Mouse (Mus musculus) T-helper 1 cell (primary cell): ENCODE measurements around the gene Serpinb9c.

Source experiments
- in situ Hi-C: fragments of 300-600 bp; cut with MboI, MseI; formaldehyde crosslinking; loops from one replicate; pipeline ENCODE4 v1.15.1; 2025; ENCODE audit warnings: high pct_unique_total_duplicates

The Serpinb9c gene

GRCm38 (mm10) chr13:33159642-33160041, at the start of gene Serpinb9c:
TSS of gene Serpinb9c (minus strand) at chr13:33159742.
- in situ Hi-C loops = no loop called here

DNA sequence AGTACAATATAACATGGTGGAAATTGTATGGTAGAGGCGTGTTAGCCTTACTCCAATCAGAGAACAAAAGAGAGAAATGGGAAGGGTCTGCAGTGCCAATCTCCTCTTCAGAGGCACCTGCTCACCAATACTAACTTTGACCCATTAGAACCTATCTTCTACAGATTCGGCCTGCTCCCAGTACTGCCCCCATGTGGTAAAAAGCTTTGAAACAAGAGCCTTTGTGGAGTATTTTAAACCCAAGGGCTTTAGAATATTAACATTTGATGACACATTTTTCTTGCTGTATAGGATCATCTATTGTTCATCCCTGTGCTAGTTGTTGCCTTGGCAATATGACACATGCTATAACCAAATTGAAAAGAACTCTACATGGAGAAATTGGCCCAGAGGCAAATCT, 40.2 kb upstream of the Serpinb9c start:
- in situ Hi-C loops = no loop called here

- in situ Hi-C loops = loop anchor here (5.0 kb wide), 1 partner anchor 95 kb away; no protein-coding TSS in a partner anchor
These were observed 33.1 kb upstream of the Serpinb9c start, which contains the start of gene Serpinb9d for GRCm38 (mm10) chr13:33192659-33193058. TSS of gene Serpinb9d (plus strand) at chr13:33192959.

- in situ Hi-C loops = loop anchor here (5.0 kb wide), 1 partner anchor 93 kb away; no protein-coding TSS in a partner anchor
These were observed 30.9 kb upstream of the Serpinb9c start for GRCm38 (mm10) chr13:33190486-33190885.

DNA sequence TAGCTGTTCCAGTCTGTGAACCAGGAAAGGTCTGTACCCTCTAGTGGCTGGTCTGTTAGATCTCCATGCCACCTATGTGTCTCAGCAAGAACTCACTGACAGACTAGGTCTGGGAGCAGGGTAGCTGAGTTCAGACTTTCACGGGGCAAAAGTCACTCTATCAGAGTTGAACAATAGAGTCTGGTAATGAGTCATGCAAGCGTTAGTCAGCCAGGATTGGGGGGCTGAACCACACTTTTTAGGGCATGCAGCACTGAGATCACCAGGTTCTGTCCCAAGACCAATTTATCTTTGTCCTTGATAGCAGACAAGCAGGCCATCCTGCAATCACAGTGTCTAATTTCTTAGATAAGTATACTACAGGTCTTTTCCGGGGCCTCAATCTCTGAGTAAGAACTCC, 18.1 kb downstream of the Serpinb9c start:
- in situ Hi-C loops = no loop called here

DNA sequence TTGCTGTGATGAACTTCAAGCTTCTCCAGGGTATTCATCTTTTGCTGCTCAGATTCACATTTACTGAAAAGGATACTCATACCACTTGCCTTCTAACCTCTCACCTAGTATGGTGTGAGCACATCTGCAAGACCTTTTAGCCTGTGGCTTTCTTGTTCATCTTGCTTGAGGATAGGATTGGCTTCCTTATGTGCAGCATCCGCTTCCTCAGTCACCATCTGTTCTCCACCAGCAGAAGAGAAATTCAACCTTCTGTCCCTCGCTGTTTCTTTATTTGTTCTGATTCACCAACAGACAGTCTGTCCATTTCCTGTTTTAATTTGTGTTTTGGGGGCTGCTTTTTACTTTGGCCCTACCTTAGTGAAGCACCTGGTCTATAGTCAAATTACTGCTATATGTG, 21.8 kb downstream of the Serpinb9c start:
- in situ Hi-C loops = no loop called here

- in situ Hi-C loops = no loop called here
These were observed 46.5 kb downstream of the Serpinb9c start for GRCm38 (mm10) chr13:33113054-33113453.

- in situ Hi-C loops = no loop called here
These were observed 53.9 kb downstream of the Serpinb9c start for GRCm38 (mm10) chr13:33105626-33106025.
